Mouse (Mus musculus): ENCODE measurements at regions not wholly inside any gene's neighbourhood (a gene's known extent, or its start where the extent isn't known, plus 50 kb on each side); places are given as distances from the start of the nearest gene placed in this dataset.
A peak's percentile ranks its signal among the peaks of the same experiment; 100 is the strongest.

GRCm38 (mm10) chr5:102306309-102306708 is 174.9 kb upstream of the Arhgap24 start:
- DNase-seq (ENCODE audit: low spot score) (no peak), ATAC-seq (ENCODE audit: low FRiP score) (no peak)
- Histone ChIP-seq H3K4me3 (ENCODE audit: low read depth, low read length) (no peak overlapping the region), H3K9me3 (ENCODE audit: control insufficient read depth, low read length) (no peaks in the 10 kb centered on the region), H3K27ac (ENCODE audit: low read depth, low read length) (no peak overlapping the region), H3K9ac (ENCODE audit: low read depth, low read length) (no peak overlapping the region), H3K36me3 (ENCODE audit: control insufficient read depth, insufficient read depth, low read length) (no peaks in the 10 kb centered on the region), H3K27me3 (ENCODE audit: control insufficient read depth, insufficient read depth, low read length) (no peaks in the 10 kb centered on the region), H3K4me2 (replicated peaks; ENCODE audit: low read depth, low read length) (no peak overlapping the region), H3K4me1 (replicated peaks; ENCODE audit: control insufficient read depth, insufficient read depth, low read length) (no peaks in the 10 kb centered on the region)

DNA sequence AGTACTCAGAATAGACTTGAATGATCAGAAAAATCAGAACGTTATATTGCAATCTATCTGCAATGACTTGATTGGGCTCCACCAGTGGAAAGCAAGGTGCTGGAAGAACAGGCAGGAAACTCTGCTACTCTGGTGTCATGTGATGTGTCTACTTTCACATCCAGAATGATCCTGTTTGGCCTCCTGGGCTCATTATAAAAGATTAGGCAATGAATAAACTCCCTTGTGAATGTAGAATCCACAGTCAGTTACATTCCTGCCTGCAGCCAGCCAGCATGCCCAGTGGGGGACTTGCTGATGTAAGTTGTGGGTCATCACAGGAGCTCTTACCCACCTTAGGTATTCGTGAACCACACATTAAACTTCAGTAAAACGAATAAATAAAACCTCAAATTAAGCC is 174.5 kb upstream of the Arhgap24 start:
- no peak for DNase-seq (ENCODE audit: low spot score)
- no peak for ATAC-seq (ENCODE audit: low FRiP score)
- Histone ChIP-seq H3K4me3 (ENCODE audit: low read depth, low read length) (no peak overlapping the region), H3K4me1 (replicated peaks; ENCODE audit: control insufficient read depth, insufficient read depth, low read length) (no peaks in the 10 kb centered on the region), H3K4me2 (replicated peaks; ENCODE audit: low read depth, low read length) (no peak overlapping the region), H3K9me3 (ENCODE audit: control insufficient read depth, low read length) (no peaks in the 10 kb centered on the region), H3K27me3 (ENCODE audit: control insufficient read depth, insufficient read depth, low read length) (no peaks in the 10 kb centered on the region), H3K9ac (ENCODE audit: low read depth, low read length) (no peak overlapping the region), H3K36me3 (ENCODE audit: control insufficient read depth, insufficient read depth, low read length) (no peaks in the 10 kb centered on the region), H3K27ac (ENCODE audit: low read depth, low read length) (no peak overlapping the region)
- 83% methylated on average over 3 of the region's 3 CpGs for WGBS

GRCm38 (mm10) chr5:102311570-102311969 is 169.6 kb upstream of the Arhgap24 start:
- H3K4me2 ChIP-seq (replicated peaks; ENCODE audit: low read depth, low read length) = no peak overlapping the region
- no peak overlapping the region for H3K9ac ChIP-seq (ENCODE audit: low read depth, low read length)
- H3K4me3 ChIP-seq (ENCODE audit: low read depth, low read length) = no peak overlapping the region
- H3K27ac ChIP-seq (ENCODE audit: low read depth, low read length) = no peak overlapping the region
- H3K4me1 ChIP-seq (replicated peaks; ENCODE audit: control insufficient read depth, insufficient read depth, low read length) = no peaks in the 10 kb centered on the region
- no peaks in the 10 kb centered on the region for H3K36me3 ChIP-seq (ENCODE audit: control insufficient read depth, insufficient read depth, low read length)
- ATAC-seq (ENCODE audit: low FRiP score) (no peak), DNase-seq (ENCODE audit: low spot score) (no peak)
- H3K9me3 ChIP-seq (ENCODE audit: control insufficient read depth, low read length) = no peaks in the 10 kb centered on the region
- no peaks in the 10 kb centered on the region for H3K27me3 ChIP-seq (ENCODE audit: control insufficient read depth, insufficient read depth, low read length)

DNA sequence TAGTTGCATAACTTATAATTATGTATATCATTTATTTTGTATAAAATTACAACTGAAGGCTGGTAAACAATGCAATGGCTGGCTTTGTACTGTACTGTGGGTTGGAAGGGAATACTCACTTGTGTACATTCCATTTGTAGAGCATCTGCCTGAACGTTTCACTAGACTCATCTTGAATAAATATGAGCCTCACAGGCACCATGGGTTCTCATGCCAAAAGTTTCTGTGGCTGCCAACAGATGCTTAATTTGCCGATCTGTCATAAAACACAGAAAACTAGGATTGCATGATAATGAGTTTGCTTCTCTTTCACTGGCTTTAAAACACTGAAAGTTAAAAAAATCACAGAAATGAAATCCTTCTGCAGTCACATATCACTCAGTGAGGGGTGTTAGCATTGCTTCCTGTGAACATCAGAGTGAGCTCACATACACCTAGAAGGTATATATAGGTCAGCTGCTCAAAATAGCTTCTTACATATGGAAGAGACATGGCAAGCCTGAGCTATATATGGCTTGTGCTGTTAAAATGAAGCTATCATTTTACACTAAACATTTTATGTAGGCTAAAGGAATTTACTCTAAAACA is 152.9 kb upstream of the Arhgap24 start:
- Histone ChIP-seq H3K9ac (ENCODE audit: low read depth, low read length) (no peak overlapping the region), H3K27ac (ENCODE audit: low read depth, low read length) (no peak overlapping the region), H3K27me3 (ENCODE audit: control insufficient read depth, insufficient read depth, low read length) (no peaks in the 10 kb centered on the region), H3K4me3 (ENCODE audit: low read depth, low read length) (no peak overlapping the region), H3K4me2 (replicated peaks; ENCODE audit: low read depth, low read length) (no peak overlapping the region), H3K4me1 (replicated peaks; ENCODE audit: control insufficient read depth, insufficient read depth, low read length) (no peaks in the 10 kb centered on the region), H3K9me3 (ENCODE audit: control insufficient read depth, low read length) (no peaks in the 10 kb centered on the region), H3K36me3 (ENCODE audit: control insufficient read depth, insufficient read depth, low read length) (no peaks in the 10 kb centered on the region)
- 72% methylated on average over 2 of the region's 2 CpGs for WGBS
- no peak for ATAC-seq (ENCODE audit: low FRiP score)
- DNase-seq (ENCODE audit: low spot score) = no peak

DNA sequence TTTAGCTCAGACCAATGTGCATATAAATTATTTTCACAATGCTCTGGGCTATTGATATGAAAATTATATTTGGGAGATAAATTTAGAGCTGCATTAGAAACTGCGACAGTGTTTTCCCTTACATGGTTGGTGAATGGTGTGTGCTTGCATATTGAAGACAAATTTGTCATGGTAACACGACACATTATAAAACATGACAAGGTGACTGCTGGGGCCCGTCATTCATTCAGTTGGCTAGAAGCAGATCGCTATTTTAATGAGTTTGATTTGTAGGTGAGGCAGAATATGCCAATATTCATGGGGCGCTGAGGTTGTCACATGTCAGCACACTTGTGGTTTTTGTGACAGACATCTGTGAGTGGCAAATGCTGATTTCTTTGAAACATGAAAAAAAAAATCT is 147.3 kb upstream of the Arhgap24 start:
- Histone ChIP-seq H3K27ac (ENCODE audit: low read depth, low read length) (no peak overlapping the region), H3K4me3 (ENCODE audit: low read depth, low read length) (no peak overlapping the region), H3K36me3 (ENCODE audit: control insufficient read depth, insufficient read depth, low read length) (no peaks in the 10 kb centered on the region), H3K27me3 (ENCODE audit: control insufficient read depth, insufficient read depth, low read length) (no peaks in the 10 kb centered on the region), H3K4me1 (replicated peaks; ENCODE audit: control insufficient read depth, insufficient read depth, low read length) (no peaks in the 10 kb centered on the region), H3K4me2 (replicated peaks; ENCODE audit: low read depth, low read length) (no peak overlapping the region), H3K9ac (ENCODE audit: low read depth, low read length) (no peak overlapping the region), H3K9me3 (ENCODE audit: control insufficient read depth, low read length) (no peaks in the 10 kb centered on the region)
- ATAC-seq (ENCODE audit: low FRiP score) (no peak), DNase-seq (ENCODE audit: low spot score) (no peak)
- 65% methylated on average over 5 of the region's 5 CpGs for WGBS

- WGBS = 79% methylated on average over 13 of the region's 13 CpGs
- no peaks in the 10 kb centered on the region for H3K36me3 ChIP-seq (ENCODE audit: control insufficient read depth, insufficient read depth, low read length)
- no peak for DNase-seq (ENCODE audit: low spot score)
Observed at GRCm38 (mm10) chr5:102334442-102335197, 146.6 kb upstream of the Arhgap24 start.

GRCm38 (mm10) chr5:102366481-102366880 is 114.7 kb upstream of the Arhgap24 start:
- no peak overlapping the region for H3K27ac ChIP-seq (ENCODE audit: low read depth, low read length)
- no peak overlapping the region for H3K4me2 ChIP-seq (replicated peaks; ENCODE audit: low read depth, low read length)
- H3K4me3 ChIP-seq (ENCODE audit: low read depth, low read length) = no peak overlapping the region
- WGBS = 83% methylated on average over 3 of the region's 3 CpGs
- ATAC-seq (ENCODE audit: low FRiP score) = no peak
- H3K9ac ChIP-seq (ENCODE audit: low read depth, low read length) = no peak overlapping the region
- no peaks in the 10 kb centered on the region for H3K36me3 ChIP-seq (ENCODE audit: control insufficient read depth, insufficient read depth, low read length)
- no peak for DNase-seq (ENCODE audit: low spot score)
- no peaks in the 10 kb centered on the region for H3K27me3 ChIP-seq (ENCODE audit: control insufficient read depth, insufficient read depth, low read length)
- no peaks in the 10 kb centered on the region for H3K4me1 ChIP-seq (replicated peaks; ENCODE audit: control insufficient read depth, insufficient read depth, low read length)
- no peaks in the 10 kb centered on the region for H3K9me3 ChIP-seq (ENCODE audit: control insufficient read depth, low read length)

More at GRCm38 (mm10) chr5:102334442-102335197, 146.6 kb upstream of the Arhgap24 start:
- Histone ChIP-seq H3K4me2 (replicated peaks; ENCODE audit: low read depth, low read length) (no peak overlapping the region), H3K27me3 (ENCODE audit: control insufficient read depth, insufficient read depth, low read length) (no peaks in the 10 kb centered on the region), H3K4me3 (ENCODE audit: low read depth, low read length) (no peak overlapping the region), H3K4me1 (replicated peaks; ENCODE audit: control insufficient read depth, insufficient read depth, low read length) (no peaks in the 10 kb centered on the region), H3K27ac (ENCODE audit: low read depth, low read length) (no peak overlapping the region), H3K9ac (ENCODE audit: low read depth, low read length) (no peak overlapping the region), H3K9me3 (ENCODE audit: control insufficient read depth, low read length) (no peaks in the 10 kb centered on the region)
- ATAC-seq (ENCODE audit: low FRiP score) = no peak

GRCm38 (mm10) chr5:102373309-102373971 is 107.8 kb upstream of the Arhgap24 start:
- no peak overlapping the region for H3K4me2 ChIP-seq (replicated peaks; ENCODE audit: low read depth, low read length)
- H3K4me3 ChIP-seq (ENCODE audit: low read depth, low read length) = no peak overlapping the region
- peak; percentile 90 for ATAC-seq (ENCODE audit: low FRiP score)
- no peaks in the 10 kb centered on the region for H3K9me3 ChIP-seq (ENCODE audit: control insufficient read depth, low read length)
- no peaks in the 10 kb centered on the region for H3K36me3 ChIP-seq (ENCODE audit: control insufficient read depth, insufficient read depth, low read length)
- WGBS = 71% methylated on average over 6 of the region's 6 CpGs
- H3K27ac ChIP-seq (ENCODE audit: low read depth, low read length) = no peak overlapping the region
- no peaks in the 10 kb centered on the region for H3K27me3 ChIP-seq (ENCODE audit: control insufficient read depth, insufficient read depth, low read length)
- peak; percentile 54 for DNase-seq (ENCODE audit: low spot score)
- no peak overlapping the region for H3K9ac ChIP-seq (ENCODE audit: low read depth, low read length)
- no peaks in the 10 kb centered on the region for H3K4me1 ChIP-seq (replicated peaks; ENCODE audit: control insufficient read depth, insufficient read depth, low read length)
